Mouse (Mus musculus) brown adipose tissue, adult 24 weeks (tissue): Measurements from ENCODE around the gene S100pbp. TPM values are rescaled to one million over a fixed set of nuclear protein-coding genes. Genes with fewer than 3 reads are reported as not detected.
"Not testable (repeated sequence)": the region's sequence is repeated elsewhere in the genome, so short reads cannot be mapped to it uniquely, and the experiment has no call there.

Experiments
- H3K27ac ChIP-seq: fragments of 200-500 bp; replicated peaks from 2 replicates; pipeline ENCODE4 v1.5.1; 2012; ENCODE audit warnings: low read depth, mild to moderate bottlenecking, low read length
- H3K4me1 ChIP-seq: fragments of 200-500 bp; 2 replicates; pipeline ENCODE4 v1.6.1; 2012; ENCODE audit warnings: low read length, mixed read lengths; ENCODE audit not compliant: control insufficient read depth, insufficient read depth, insufficient read length
- H3K4me3 ChIP-seq: fragments of 200-500 bp; 2 replicates; pipeline ENCODE4 v1.5.1; 2012; ENCODE audit warnings: low read depth, mild to moderate bottlenecking, low read length, moderate library complexity; ENCODE audit not compliant: insufficient read depth
- polyA plus RNA-seq: library from polyadenylated mRNA; stranded (reverse); fragments of >200 nt; gene quantifications from 2 replicates; pipeline ENCODE4 v1.2.4, GENCODE M21; 2012; ENCODE audit not compliant: missing spikeins, insufficient read depth, insufficient read length

Gene S100pbp
- polyA plus RNA-seq, 1 experiment: 12.6 TPM

DNA sequence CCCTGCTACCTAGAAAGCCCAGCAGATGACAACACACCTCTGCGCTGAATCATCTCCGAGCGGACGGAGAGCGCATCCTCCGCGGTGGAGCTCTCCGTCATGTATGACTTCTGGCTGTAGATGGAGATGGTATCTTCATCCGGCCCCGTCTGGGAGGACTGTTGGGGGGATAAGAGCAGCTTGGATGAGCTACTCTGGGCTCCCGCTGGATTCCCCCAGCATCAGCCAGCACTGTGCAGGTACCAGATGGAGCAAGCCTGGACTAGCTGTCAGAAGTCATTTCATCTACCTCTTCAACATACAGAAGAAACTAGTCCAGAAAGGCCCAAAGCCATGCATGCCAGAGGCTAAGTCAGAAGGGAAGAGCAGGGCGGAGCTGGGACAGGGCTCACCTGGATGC, 35.8 kb upstream of the S100pbp start:
- Histone ChIP-seq H3K4me1 (no peaks in the 10 kb centered on the region), H3K4me3 (no peak overlapping the region), H3K27ac (no peak overlapping the region)

DNA sequence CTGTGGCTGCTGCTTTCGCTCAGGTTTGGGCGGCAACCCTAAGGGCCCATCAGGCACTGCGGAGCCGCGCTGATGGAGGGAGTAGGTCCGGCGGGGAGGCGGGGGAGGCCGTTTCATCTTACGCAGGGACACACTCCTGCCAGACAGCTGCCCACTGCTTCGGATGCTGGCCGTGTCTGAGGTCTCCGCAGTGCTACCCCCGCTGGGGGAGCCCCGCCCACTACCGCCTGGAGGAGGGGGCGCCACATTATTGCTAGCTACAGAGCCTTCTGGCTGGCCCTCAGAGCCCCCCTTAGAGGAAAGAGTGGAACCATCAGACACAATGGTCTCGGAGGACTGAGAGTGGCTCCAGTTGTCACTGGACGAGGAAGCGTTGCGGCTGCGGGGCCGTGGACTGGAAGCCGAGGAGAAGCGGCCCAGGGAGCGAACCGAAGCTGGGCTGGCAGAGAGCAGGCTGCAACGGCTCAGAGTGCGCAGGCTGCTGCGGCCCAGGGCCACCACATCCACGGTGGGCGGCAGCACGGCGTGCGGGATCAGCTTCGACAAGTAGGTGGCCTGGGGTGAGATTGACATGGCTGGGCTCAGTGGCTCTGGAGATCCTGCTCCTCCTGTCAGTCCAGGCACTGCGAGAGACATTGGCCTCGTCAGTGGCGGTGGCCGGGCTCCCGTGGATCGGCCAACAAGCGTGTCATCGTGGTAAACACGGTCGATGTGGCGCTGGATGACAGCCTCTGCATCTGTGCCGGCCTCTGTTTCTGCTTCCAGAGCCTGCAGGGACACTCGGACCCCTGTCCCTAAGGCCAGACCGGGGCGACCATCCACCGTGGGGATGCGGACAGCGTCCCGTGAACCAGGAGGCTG, 34.1 kb upstream of the S100pbp start:
- Histone ChIP-seq H3K4me3 (no peak overlapping the region), H3K27ac (no peak overlapping the region), H3K4me1 (no peaks in the 10 kb centered on the region)

DNA sequence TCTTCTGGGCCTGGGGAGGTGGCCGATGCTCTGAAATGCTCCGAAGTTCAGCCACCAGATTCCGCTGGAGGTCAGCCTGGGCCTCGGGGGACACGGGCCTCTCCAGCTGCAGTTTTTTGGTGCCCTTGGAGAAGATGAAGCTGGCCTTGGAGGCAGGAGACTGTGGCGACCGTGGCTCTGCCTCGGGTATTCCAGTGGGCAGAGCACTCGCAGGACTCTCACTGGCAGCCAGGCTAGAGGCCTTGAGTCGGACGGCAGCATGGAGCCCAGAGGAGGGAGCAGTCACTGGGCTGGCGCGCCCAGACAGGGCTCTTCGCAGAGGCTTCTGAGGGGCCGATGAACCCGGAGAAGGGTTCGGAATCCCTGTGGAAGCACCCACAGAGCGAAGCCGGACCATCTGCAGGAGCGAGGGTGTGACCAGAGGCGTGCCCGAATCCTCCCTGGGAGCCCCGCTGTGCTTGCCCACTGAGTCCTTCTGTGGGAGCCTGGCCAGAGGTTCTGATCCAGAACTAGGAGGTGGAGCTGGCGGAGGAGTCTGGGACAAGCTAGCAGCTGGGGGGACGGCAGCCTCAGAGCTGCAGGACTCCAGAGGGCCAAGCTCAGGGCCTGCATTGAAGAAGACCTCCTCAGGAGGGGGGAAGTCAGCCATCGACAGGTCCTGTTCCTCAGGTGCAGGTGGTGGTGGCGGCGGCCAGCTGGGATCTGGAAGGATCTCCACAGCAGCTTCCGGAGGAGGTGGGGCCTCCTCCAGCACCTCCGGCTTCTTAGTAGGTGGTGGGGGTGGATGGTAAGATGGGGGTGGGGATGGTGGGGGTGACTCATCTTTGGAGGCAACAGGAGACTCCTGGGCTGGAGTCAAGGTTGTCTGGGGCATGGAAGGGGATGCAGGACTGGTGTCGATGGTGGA, 32.7 kb upstream of the S100pbp start:
- no peak overlapping the region for H3K27ac ChIP-seq
- no peaks in the 10 kb centered on the region for H3K4me1 ChIP-seq
- H3K4me3 ChIP-seq: no peak overlapping the region

DNA sequence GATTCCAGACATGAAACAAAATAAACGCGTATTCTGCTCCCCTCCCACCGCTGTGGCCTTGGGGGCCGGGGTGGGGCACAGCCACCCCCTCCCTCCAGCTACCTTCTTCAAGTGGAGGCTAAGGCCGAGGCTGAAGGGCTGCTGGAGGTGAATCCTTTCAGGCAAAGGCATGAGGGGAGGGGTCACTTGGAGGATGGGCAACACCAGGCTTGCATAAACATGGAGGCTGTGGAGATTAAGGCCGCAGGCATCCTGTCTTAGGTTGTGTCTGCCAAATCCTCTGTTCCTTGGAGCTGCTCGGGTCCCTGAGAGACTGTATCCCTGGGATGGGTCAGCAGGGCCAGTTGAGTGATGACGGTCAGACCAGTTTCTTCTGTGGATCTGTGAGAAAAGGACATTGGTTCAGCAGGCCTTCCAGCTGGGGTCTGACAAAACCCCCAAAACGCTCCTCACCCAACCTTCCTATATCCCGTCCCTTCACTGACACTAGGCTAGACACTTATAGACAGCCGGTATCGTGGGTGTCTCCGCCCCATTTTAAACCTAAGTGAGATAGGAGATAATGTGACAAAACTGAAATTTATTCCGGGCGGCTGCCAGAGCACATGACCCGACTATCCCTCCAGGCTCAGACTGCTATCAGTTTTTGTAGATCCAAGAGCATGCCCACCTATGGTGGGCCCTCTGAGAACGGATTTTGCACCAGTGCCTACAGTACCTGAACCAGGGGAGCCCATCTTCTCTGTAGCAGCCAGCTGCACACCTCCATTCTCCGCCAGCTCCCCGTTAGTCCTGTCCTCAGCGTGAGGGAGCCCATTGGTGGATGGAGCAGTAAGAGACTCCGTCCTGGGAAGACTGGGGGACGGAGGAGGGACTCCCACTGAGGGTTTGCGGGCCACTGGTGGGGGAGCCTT, 31.8 kb upstream of the S100pbp start:
- H3K27ac ChIP-seq: no peak overlapping the region
- no peaks in the 10 kb centered on the region for H3K4me1 ChIP-seq
- H3K4me3 ChIP-seq: no peak overlapping the region

DNA sequence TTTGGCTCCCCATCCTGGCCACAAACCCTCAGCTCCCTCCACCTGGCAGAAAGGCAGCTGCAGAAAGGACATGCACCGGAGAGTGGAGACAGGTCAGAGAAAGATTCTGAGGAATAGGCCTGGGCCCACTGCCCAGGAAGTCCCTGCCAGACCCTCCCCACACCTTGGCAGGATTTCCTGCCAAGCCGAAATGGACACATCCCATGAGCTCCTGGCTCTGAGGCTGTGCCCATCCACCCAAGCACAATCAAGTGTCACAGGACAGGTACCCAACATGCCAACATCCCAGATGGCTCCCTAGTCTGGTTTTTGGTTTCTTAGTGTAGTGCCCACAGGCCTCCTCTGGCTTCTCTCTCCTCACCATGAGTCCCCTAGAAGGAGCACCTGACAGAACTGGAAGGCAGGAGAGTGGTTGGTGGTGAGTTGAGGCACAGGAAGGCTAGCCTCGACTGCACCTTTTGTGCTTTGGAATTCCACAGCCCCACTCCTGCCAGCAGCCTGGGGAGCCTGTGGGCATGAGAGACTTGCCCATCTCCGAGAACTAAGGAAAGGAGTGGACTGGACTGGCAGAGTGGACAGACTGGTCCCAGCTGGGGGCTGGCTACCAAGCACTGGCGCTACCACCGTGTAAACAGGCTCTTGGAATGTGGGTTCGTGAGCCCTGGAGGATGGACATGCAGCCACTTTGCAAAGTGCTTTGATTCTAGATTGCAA, 31.0 kb upstream of the S100pbp start:
- Histone ChIP-seq H3K4me3 (no peak overlapping the region), H3K4me1 (no peaks in the 10 kb centered on the region), H3K27ac (no peak overlapping the region)

DNA sequence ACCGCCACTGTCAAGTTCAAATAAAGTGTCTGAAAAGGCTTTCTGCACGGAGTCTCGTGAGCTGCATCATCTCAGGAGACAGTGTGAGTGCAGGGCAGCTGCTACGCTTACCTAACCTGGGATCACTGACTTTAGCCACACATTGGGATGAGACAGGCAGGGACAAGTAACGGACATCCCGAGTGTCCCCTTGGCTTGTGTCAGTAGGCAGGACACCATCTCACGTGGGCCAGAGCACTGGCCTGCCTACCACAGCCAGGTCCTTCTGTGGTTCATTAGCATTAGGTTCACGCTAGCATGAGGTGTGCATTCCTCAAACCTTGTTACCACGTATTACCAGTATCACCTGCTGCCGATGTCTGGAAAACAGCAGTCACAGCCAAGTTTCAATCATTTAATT, 29.7 kb upstream of the S100pbp start:
- Histone ChIP-seq H3K27ac (no peak overlapping the region), H3K4me3 (no peak overlapping the region), H3K4me1 (no peaks in the 10 kb centered on the region)

DNA sequence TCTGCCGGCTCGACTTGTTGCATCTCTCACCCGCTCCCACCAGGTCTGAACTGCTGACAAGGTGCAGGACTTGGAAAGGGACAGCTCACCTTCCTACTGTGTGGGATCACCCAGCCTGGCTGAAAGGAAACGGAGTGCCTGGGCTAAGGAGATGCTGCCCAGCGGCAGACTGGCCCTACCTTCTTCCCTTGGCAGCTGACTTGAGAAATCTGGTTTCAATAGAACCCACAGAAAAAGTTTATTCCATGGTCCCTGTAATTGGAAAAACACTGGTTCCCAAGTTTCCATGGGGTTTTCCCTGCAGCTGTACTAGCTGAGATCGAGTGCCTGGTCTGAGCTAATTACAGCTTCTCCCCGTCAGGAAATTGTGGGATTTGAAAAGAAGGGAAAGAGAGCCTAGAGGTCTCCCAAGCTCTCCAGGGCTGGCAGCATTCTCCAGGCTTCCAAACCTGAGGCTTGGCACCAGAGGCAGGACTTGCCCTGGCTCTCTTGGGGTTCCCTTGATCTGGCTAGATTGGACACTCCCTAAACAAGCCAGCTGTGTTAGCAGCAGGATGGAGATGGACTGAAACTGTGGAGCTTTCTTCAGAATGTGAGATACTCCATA, 29.1 kb upstream of the S100pbp start:
- H3K27ac ChIP-seq: no peak overlapping the region
- no peak overlapping the region for H3K4me3 ChIP-seq
- H3K4me1 ChIP-seq: no peaks in the 10 kb centered on the region

DNA sequence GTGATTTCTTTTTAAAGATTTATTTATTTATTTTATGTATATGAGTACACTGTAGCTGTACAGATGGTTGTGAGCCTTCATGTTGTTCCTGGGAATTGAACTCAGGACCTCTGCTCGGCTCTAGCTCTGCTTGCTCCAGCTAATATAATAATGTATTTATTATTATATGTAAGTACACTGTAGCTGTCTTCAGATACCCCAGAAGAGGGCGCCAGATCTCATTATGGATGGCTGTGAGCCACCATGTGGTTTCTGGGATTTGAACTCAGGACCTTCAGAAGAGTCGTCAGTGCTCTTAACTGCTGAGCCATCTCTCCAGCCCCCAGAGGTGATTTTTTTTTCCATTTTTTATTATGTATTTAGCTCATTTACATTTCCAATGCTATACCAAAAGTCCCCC, 23.0 kb upstream of the S100pbp start:
- not testable (repeated sequence) for H3K4me1 ChIP-seq, H3K27ac ChIP-seq, H3K4me3 ChIP-seq

DNA sequence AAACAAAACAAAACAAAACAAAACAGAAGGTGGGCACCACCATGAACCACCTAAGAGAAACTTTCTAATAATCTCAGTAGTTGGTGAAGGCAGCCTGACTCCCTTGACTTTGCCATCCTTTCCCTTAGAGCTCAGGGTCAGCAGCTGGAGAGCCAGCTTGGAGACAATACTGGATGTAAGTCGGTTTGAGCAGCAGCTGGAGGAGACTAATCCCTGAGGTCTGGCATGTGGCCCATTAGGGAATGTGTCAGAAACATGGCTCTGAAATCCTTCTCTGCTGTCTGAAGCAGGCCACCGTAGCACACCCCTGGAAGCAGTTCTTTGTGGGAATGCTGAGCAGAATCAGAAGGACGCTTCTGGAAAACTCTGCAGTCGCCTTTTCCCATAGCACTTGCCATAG, 21.9 kb upstream of the S100pbp start:
- no peaks in the 10 kb centered on the region for H3K4me1 ChIP-seq
- no peak overlapping the region for H3K4me3 ChIP-seq
- H3K27ac ChIP-seq: no peak overlapping the region

DNA sequence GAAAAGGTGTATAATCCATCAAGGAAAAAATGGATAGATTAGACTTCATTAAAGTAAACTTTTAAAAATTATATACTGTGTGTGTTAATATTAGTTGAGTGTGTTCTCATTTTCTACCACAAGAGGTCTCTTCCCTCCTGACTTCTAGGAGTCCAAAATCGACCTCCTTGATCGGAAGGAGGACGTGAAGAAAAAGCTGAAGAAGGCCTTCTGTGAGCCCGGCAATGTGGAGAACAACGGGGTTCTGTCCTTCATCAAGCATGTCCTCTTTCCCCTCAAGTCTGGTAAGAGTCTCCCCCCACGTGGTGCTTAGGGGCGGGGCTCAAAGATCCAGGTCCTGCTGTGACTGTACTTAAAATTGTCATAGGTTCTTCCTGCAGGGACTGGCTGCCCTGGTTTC, 20.0 kb upstream of the S100pbp start:
- H3K27ac ChIP-seq: no peak overlapping the region
- no peaks in the 10 kb centered on the region for H3K4me1 ChIP-seq
- no peak overlapping the region for H3K4me3 ChIP-seq

DNA sequence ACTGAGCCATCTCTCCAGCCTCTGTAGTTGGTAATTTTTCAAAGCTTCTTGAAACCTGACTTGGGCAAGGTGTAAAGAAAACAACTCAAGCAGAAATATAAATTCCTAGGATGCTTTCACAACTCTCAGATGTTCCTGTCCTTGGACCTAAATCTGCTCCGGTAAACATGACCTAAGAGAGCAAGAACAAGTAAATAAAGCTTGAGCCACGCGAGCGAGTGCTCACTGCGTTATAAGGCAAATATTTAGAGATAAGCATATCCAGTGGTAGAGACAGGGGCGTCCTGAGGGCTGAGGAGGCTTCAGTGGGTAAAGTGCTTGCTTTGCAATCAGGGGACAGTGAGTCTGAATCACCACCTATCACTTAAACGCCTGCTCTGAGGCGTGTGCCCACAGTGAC, 17.3 kb upstream of the S100pbp start:
- Histone ChIP-seq H3K4me3 (no peak overlapping the region), H3K27ac (no peak overlapping the region), H3K4me1 (no peaks in the 10 kb centered on the region)

DNA sequence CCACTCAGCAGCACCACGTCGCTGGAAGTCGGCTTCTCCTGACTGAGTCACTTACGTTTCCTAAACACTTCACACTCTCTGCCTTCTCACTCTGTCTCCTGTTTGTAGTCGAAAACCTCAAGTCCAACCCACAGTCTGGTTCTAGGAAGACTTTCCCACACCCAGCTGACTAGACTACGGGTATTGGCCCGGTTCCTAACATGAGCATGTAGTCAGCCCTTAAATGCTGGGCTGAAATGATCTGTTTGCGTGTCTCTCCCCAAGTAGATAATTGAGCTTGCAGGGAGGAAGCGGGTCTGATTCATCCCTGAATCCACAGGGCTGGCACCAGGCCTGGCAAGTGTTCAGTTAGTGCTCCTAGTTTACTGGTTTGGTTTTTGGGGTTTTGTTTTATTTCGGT, 15.1 kb upstream of the S100pbp start:
- Histone ChIP-seq H3K4me3 (no peak overlapping the region), H3K4me1 (no peaks in the 10 kb centered on the region), H3K27ac (no peak overlapping the region)

DNA sequence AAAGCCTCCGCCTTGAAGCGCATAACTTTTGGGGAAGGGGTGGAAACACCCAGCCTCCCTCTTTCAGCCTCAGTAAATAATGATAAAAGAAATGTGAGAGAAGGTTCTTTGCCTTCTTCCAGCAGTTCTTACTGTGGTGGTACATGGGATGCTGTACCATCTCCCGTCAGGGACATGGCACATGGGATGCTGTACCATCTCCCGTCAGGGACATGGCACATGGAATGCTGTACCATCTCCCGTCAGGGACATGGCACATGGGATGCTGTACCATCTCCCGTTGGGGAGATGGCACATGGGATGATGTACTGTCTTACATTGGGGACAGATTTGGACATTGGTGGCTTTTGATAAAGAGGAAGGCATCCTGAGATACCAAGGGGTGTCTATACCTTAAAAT, 8.0 kb upstream of the S100pbp start:
- H3K27ac ChIP-seq: no peak overlapping the region
- H3K4me1 ChIP-seq: no peaks in the 10 kb centered on the region
- no peak overlapping the region for H3K4me3 ChIP-seq

DNA sequence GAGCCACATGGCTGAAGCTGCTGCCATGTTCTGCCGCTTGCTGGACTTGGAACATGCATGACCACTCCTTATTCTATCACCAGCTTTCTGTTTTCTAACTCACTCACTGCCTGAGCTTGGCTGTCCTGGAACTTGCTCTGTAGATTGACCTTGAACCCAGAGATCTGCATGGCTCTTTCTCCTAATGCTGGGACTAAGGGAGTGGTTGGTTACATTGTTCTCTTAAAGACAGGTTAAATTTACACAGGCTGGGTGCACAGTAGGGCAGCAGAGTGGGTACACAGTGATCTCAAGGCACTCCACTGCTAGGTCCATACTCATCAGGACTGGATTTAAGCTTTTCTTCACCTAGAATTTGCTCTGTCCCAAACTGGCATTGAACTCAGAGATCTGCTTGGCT, 4.8 kb upstream of the S100pbp start:
- Histone ChIP-seq H3K4me1 (no peaks in the 10 kb centered on the region), H3K4me3 (no peak overlapping the region), H3K27ac (no peak overlapping the region)
